Mouse (Mus musculus): Measurements from ENCODE around the gene Ccdc87. TPM values are rescaled to one million over a fixed set of nuclear protein-coding genes. Genes with fewer than 3 reads are reported as not detected.
A peak's percentile ranks its signal among the peaks of the same experiment; 100 is the strongest.
"Not testable (repeated sequence)": the region's sequence is repeated elsewhere in the genome, so short reads cannot be mapped to it uniquely, and the experiment has no call there.

Gene Ccdc87
- total RNA-seq, 2 experiments from 2014 or later = 0.17 TPM; not detected in 1

DNA sequence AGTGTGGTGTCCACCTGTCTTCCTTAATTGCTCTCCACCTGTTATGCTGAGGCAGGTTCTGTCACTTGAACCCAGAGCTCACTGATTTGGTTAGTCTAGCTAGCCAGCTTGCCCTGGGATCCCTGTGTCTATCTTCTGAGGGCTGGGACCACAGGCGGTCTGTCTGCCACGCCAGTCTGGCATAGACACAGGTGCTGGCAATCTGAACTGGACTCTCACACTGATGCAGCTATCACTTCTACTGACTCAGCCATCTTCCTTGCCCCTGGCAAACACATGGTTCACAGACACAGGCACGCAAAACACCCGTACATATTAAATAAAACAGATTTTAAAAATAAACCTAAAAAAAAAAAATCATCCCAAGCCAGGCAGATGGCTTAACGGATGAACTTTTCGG lies 2.1 kb upstream of the Ccdc87 start:
- DNase-seq (ENCODE audit: low spot score in 2 of 2) = no peak

DNA sequence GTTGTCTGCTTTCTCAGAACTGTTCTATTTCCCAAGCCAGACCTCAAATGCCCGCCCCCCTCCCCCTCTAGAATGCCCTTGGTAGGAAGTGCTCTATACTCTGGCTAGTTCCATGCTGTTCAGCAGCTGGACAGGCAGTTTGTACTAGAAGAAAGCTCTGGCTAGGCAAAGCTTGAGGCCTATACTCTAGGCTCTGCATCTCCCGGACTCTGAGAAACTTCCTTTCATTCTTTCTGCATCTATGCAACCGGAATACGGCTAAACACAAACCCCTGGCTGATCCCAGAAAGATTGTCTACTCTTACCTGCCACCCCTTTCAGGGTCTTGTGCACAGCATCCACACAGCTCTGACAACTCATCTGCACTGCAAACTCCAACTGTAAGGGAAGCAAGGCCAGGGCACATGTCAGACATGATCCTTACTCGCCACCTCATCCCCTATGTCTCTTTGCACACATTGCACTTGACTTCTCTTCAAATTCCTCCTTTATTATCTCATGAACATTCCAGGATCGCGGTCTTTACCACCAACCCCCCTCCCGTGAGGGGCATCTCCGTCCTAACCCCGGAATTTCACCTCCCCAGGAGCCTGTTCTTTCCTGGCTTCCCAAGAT lies 533 bp upstream of the Ccdc87 start:
- DNase-seq (ENCODE audit: low spot score in 2 of 2) = no peak

DNA sequence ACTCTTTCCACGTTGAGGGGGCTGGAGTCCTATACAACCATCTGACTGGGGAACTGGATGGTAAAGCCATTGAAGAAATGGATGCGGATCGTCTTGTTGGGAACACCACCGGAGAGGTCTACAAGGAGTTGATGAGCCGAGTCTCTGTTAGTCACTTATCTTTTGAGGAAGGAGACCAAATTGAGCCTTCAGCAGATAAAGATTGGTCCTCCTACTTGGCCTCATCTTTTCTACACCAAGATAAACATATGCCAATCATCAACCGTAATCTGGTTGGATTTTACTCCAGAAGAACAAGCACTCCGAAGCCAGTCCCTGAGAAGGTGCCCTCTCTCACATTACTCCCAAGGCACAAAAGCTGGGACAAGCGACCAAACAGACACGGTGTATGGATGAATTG lies 1.7 kb downstream of the Ccdc87 start:
- no peak for DNase-seq (ENCODE audit: low spot score in 2 of 2)

DNA sequence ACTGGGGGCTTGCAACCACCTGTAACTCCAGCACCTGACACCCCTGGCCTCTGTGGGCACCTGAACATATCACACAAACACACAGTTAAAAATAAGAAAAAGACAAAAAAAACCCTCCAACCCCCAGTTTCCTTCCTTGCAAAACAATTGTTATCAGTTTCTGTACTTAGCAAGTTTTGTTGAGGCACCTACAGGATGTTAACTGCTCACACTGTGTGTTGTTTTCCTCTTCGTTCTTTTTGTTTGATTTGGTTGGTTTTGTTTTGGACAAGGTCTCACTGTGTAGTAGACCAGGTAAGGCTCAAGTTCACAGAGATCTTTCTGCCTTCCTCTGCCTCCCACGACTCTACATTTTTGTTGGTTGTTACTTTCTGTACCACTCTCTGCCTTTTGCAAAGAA lies 3.4 kb downstream of the Ccdc87 start:
- no peak for DNase-seq (ENCODE audit: low spot score in 2 of 2)

DNA sequence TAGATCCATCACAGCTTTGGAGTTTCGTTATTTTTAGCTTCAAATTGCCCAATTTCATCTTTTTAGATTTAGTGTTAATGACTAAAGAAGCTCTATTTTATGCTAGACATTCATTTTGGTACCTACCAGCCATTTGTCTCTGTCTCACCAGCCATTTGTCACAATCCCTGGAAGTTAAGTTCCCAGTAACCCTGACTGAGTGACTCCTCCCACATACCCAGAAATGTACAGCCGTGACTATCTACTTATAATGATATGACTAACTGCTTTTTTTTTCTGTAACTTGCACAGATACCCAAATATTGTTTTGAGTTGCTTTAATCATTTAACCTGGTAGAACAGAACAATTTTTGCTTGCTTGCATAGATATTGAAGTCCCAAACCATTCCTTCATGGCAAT lies 6.7 kb downstream of the Ccdc87 start:
- DNase-seq (ENCODE audit: low spot score in 2 of 2) = no peak

DNA sequence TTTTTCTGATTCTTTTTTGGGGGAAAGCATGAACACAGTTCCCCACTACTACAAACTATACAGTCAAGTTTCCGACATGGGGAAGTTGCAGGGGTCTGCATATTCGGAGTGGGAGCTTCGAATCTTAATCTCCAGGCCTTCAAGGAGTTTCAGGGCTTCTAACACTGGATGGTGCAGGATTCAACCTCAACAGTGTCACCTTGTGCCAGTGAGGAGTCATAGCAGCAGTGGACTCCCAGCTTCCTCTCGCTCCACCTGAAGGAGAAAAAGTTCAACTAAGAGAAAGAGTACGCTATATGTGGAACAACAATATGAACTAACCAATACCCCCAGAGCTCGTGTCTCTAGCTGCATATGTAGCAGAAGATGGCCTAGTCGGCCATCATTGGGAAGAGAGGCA lies 8.3 kb downstream of the Ccdc87 start:
- no peak for DNase-seq (ENCODE audit: low spot score in 2 of 2)

DNA sequence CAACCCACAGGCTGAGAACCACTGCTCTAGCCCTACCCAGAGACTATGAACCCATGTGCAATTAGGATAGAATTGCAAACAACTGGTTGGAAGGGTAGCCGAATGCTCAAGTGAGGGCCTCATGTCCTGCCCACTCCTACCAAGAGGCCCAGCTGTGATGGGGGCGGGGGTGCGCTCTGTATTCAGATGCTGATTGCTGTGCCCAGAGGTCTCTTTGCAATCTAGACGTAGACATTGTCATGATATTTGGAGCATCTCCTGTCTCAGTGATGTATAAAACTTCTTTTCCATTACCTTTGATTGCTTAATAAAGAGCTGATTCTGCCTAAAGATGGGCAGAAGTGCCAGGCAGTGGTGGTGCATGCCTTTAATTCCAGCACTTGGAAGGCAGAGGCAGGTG lies 10.6 kb downstream of the Ccdc87 start:
- no peak for DNase-seq (ENCODE audit: low spot score in 2 of 2)

DNA sequence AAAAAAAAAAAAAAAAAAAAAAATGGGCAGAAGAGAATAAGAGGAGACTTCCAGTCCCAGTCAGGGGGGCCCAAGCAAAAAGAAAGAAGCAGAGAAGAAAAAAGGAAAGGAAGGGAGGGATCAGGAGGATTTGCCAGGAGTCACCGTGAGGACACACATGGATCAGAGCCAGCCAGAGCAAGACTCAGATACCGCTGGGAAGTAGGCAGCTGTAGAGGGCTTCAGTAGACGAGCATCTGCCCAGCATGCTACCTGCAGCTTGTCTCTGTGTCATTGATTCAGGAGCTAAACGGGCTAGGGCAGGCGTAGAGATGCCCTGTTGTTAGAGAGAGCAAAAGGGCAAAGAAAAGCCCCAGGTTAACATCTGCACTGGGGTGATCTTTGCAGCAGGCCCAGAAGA lies 11.1 kb downstream of the Ccdc87 start:
- DNase-seq (ENCODE audit: low spot score in 2 of 2) = no peak

DNA sequence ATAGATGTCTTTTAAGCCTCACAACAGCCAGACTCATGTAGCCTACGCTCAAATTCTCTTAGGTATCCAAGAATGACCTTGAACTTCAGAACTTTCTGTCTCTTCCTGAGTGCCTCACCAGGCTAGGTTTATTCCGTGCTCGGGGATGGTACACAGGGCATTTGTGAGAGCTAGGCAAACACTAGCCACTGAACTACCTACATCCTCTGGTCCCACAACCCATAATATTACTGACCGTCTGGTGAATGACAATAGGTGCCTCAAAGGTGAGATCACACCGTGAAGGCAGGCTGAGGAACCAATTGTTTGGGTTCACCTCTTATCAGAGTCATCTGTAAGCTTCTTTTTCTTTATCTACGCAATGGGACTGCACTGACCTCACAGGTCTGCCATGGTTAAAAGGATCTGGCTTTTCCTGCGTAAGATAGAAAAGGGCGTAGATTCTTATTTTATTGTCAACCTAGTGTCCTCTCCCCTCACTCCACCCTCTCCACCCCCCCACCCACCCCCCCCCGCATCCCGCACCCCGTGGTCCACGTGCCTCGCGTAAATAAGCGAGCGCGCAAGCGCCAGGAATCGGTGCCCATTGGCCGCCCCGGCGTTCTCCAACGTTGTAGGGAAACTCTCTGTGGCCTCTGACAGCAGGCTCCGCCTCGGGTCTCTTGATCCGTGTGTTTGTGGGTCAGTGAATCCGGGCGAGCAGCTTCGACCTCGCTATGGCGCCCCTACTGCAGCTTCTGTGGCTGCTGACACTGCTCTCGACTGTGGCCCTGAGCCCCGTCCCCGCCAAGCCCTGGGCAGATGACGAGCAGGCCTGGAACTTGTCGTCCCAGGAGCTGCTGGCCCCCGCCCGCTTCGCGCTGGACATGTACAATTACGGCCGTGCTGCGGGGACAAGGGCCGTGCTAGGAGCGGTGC lies 15.6 kb downstream of the Ccdc87 start, which contains the start of gene Ctsf:
Gene Ctsf, plus strand, starts transcription at position 579 of the 918 bp plus-strand sequence.
- peak; percentile 80 for DNase-seq (ENCODE audit: low spot score in 2 of 2)

DNA sequence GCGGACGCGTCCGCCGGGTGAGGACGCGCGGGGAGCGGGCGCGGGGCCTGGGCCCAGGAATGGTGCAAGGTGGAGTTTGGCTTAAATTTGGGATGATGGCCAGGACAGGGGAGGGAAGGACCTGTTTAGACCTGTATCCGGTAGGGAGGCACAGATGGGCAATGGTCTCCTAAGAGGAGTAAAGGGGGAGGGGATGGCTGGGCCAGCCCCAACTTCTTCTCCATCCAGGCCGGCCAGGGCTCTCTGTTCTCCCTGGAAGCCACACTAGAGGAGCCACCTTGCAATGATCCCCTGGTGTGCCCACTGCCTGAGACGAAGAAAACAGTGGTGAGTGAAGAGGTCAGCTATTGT lies 16.3 kb downstream of the Ccdc87 start:
- DNase-seq (ENCODE audit: low spot score in 2 of 2) = no peak

DNA sequence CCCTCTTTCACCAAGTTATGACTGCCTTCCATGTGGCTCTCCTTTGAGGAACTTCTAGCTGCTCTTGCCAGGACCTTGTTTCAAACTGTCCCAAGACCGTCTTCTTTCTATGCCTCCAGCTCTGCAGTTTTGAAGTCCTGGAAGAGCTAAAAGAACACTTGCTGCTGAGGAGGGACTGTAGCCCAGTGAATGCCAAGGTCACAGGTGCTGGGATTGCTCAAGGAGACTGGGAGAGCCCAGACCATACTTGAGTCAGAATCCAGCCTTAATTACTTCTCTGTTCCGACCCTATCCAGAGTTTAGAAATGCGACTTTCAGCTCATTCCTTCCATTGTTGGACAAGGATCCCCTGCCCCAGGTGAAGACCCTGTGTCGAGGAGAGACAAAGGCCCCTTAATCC lies 16.8 kb downstream of the Ccdc87 start:
- DNase-seq (ENCODE audit: low spot score in 2 of 2) = no peak

DNA sequence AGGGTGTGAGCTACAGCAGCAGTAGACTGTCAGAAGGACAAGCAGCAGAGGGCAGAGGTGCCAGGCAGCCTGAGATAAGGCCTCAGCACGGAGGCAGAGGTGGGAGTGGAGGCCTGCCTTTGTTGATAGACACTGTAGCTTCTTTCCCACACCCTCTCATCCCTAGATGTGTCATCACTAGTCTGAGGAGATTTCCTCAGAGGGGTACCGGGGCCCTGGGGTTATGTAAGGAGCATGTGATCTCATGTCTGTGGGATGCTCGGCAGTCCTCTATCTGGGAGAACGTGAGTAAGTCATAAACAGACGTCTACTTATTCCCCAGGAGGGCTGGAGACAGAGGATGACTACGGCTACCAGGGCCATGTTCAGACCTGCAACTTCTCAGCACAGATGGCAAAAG lies 19.9 kb downstream of the Ccdc87 start:
- DNase-seq (ENCODE audit: low spot score in 2 of 2) = no peak

DNA sequence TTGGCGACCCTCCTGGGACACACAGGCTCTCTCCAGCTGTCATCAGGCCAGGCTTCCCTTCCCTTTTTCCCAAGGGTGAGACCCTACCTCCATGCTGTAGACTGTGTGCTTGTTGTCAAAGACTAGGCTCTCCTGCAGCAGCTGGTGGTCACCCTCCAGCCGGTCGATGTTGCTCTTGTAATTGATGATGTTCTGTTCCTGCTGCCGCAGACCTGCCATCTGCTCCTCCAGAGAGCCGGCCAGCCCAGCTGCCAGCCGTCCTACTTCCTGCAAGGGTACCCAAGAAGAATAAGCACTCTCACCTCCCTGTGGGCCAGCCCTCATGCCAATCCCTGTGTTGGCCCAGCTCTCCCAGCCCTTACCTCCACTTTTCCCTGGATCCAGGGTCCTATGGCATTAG lies 23.9 kb downstream of the Ccdc87 start:
- DNase-seq (ENCODE audit: low spot score in 2 of 2) = no peak

DNA sequence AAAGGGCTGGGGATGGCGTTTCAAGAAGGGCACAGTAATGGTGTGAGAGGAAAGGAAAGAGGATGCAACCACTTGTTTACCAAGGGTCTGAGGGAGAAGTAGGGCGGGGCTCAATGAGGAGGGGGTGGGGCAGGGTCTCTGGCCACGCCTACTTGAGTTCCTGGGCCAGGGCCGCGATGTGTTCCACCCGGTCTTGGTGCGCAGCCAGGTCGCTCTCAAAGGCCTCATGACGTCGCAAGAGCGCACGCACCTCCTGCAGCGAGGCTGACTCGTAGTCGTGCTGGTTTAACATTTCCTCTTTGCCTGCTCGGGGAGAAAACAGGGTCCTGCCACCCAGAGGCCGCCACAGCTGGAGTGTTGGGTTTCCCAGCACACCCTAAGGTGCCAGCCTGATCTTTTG lies 26.0 kb downstream of the Ccdc87 start:
- DNase-seq (ENCODE audit: low spot score in 2 of 2) = no peak

DNA sequence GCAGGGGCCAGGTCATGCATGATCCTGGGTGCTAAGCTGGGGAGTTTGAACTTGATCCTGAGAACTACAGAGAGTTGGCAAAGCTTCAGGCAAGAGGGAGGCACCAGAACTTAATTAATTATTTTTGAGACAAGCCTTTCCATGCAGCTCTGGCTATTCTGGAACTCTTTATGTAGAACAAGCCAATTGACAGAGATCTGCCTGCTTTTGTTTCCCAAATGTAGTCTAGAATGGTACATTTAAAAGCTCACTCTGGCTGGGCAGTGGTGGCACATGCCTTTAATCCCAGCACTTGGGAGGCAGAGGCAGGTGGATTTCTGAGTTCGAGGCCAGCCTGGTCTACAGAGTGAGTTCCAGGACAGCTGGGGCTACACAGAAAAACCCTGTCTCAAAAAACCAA lies 35.4 kb downstream of the Ccdc87 start:
- not testable (repeated sequence) for DNase-seq (ENCODE audit: low spot score in 2 of 2)

DNA sequence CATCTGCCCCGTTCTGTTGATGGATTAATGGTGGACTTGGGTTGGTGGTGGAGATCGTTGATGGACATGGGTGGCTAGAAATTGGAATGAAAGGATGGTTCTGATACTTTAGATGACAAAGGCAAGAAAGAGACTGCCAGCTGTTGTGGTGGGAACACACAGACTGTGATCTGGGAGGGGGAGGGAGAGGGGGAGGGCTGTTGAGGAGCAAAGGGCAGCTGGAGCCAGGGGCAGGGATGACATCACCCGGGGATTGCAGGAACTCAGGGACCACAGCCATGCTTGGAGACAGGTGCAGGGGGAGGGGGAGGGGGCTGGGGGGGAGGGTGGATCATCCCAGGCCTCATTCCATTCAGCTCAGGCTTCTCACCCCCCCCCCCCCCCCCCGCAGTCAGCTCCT lies 37.1 kb downstream of the Ccdc87 start:
- no peak for DNase-seq (ENCODE audit: low spot score in 2 of 2)

DNA sequence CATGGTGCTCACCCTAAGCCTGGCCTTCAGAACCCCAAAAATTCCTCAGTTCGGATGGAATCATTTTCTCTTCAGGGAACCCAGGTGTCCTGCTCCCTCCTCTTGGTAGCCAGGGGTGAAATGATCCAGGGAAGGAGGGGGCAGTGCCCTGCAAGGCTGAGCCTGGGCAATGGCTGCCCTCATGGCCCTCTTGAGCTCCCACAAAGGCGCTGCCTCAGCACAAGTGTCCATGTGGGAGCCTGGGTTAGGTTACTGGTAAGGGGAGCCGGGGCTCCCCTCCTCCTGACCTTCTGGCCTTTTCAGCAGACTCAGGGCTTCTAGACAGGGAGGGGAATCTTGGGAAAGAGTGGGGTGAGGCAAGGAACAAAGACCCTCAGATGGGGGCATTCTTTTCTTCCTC lies 37.6 kb downstream of the Ccdc87 start:
- no peak for DNase-seq (ENCODE audit: low spot score in 2 of 2)

DNA sequence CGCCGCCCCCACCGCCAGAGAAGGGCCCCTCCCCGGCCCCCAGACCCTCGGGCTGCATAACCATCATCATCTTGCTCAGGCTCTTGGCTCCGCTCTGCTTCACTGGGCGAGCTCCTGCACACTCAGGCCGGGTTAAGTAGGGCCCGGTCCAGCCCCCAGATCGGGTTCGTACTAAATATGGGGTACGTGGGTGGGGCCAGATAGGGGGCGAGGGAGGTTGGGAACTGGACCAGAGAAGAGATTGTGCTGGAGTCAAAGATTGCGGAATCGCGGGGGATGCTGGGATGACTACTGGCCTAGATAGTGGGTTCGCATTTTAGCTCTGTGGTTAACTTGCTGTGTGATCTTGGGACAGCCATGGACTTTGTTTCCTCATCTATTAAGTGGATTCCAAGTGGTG lies 38.6 kb downstream of the Ccdc87 start, which contains the start of gene Actn3:
Gene Actn3, minus strand, starts transcription at position 125 of the 400 bp plus-strand sequence.
- no peak for DNase-seq (ENCODE audit: low spot score in 2 of 2)

DNA sequence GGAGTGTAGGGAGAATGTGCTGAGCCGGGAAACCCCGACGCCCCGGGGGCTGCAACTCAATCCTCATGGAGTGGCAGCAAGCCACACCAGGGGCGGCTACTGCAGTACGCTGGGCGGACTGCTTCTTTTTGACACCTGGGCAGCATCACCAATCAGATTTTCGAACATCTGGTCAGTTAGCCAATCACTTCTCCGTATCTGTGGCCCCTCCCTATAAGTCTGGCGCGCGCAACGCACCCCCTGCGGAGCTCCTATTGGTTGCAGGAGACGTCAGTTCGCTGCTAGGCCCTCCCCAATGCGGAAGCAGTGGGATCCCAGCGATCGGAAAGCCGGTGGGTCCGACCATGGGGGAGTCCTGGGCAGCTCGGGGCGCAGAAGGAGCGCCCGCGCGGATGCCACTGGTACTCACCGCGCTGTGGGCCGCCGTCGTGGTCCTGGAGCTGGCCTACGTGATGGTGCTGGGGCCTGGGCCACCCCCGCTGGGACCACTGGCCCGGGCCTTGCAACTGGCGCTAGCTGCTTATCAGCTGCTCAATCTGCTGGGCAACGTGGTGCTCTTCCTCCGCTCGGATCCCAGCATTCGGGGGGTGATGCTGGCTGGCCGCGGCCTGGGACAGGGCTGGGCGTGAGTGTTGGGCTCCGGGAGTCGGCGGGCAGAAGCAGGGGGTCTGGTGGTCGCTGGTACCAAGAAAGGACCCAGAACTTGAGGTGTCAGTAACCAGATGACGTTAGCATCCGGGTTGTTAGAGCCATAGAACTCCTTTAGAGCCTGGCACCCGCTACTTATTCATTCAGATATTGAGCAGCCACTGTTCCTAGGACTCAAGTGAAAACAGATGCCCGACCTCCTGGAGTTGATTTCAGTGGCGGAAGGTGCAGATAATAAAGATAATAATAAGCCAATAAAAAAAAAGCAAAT lies 39.5 kb downstream of the Ccdc87 start, which contains the start of gene Zdhhc24:
Gene Zdhhc24, plus strand, starts transcription at position 264 of the 919 bp plus-strand sequence.
- peak; percentile 91 to 92 for DNase-seq (ENCODE audit: low spot score in 2 of 2)

DNA sequence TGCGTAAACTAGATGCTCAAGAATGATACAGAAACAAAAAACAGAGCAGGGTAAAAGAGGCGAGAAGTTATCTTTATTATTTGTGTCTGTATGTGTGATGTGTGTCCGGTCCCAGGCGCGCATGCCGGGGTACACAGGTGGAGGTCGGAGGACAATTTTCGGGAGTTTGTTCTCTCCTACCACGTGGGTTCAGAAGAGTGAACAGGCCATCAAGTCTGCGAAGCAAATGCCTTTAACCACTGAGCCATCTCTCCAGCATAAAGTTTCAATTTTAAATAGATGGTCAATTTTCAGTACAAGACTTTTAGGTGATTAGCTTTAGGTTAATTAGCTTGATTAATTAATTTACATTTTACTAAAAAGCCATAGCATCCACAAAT lies 40.1 kb downstream of the Ccdc87 start:
- no peak for DNase-seq (ENCODE audit: low spot score in 2 of 2)

DNA sequence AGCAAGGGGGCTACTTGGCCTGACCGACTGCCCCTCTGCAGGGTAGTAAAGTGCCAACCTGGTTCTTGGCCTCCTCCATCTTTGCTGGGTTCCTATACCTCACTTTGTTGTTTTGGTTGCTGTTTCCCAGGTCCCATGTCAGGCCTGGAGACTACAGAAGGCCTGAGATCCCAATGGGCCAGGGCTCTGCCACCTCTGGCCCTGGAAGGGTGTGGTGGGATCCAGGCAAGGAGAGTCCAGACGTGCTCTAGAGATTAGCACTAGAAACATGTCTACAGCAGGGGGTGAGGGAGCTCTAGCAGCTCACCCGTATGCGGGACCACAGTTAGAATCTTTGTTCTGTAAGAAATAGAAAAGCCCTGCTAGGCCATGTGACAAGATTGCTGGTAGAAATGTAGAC lies 44.8 kb downstream of the Ccdc87 start:
- DNase-seq (ENCODE audit: low spot score in 2 of 2) = no peak

DNA sequence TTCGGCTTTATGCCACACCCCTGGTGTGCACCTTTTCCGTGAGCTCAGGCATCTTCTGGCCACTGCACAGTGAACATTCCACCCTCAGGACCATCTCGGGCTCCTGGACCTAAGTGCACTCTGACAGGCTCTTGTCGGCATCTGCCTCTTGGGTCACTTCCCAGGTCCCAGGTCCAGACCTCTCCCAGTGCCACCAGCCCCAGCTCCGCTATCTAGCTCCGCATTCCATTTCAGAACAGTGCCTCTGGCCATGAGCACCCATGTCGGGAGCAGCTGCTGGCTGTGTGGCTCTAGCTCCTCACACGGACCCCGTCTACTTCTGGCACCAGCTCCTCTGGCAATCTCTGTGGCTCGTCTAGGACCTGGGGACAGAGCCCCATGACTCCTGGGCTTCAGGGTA lies 50.6 kb downstream of the Ccdc87 start:
- no peak for DNase-seq (ENCODE audit: low spot score in 2 of 2)
